Mouse (Mus musculus) heart, adult 10 weeks (tissue): ENCODE data around the gene Slc10a1. TPM values are rescaled to one million over a fixed set of nuclear protein-coding genes. Genes with fewer than 3 reads are reported as not detected.

Source experiments
- polyA plus RNA-seq: library from polyadenylated mRNA; stranded (reverse); fragments of 350-450 nt; fragmentation: Illumina TruSeq; extraction: RNeasy Lipid Tissue Mini Kit (QIAGEN cat#74804); gene quantifications from one replicate; pipeline ENCODE4 v1.2.3, GENCODE M21; 2014; ENCODE audit warnings: low read depth, low replicate concordance

Gene Slc10a1
- polyA plus RNA-seq: 0.45 TPM

GRCm38 (mm10) chr12:80968605-80969004 is at the start of gene Slc10a1:
Slc10a1 (minus strand) TSS chr12:80968705.

DNA sequence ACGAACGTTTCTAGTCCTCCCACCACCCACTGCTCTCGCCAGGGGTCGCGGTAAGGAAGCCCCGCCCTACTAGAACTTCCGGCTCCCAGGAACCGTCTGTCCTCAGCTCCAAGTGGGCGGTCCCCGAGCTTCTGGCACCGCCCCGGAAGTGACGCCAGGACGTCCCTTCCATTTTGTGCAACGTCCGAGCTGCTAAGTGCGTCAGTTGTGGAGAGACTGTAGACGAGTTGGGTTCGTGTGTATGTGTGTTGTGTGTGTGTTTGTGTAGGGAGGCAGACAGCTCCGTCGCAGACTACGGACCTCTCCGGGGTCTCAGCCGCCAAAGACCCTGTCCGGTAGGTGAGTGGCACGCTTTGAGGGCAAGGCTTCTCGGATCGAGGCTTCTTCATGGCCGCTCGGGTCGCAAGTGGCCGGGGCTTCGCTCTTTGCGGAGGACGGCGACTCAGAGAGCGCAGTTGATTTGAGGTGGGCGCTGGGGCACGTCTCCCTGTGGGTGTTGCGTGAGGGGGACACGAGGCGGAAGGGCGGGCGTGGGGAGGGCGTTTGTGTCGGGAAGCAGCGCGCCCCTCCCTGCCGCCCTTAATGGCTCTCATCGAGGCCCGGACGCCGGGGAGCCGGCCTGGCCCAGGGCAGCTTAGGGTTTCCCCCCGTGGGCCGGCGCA is 23.0 kb downstream of the Slc10a1 start, which contains the start of gene Srsf5:
Srsf5 (plus strand) TSS at position 171 of the 662 bp plus-strand sequence.

Other genes with a start within 250 kb of the Slc10a1 start
- not detected for gene Ccdc177, start 208.0 kb downstream of the Slc10a1 start, polyA plus RNA-seq
- 61.3 TPM for gene Susd6, start 178.2 kb downstream of the Slc10a1 start, polyA plus RNA-seq
- 305 TPM for gene Srsf5, start 23.2 kb downstream of the Slc10a1 start, polyA plus RNA-seq
- 7.2 TPM for gene Smoc1, start 58.1 kb upstream of the Slc10a1 start, polyA plus RNA-seq